Mouse (Mus musculus): ENCODE data around the gene Krt12.

- TF ChIP-seq CTCF (IDR thresholded peaks at IDR 0.05; ENCODE audit: low read depth, low read length) (no peak), POLR2A (IDR thresholded peaks at IDR 0.05; ENCODE audit: insufficient read depth, low read length) (no peak)
Measured at GRCm38 (mm10) chr11:99469228-99469627, 47.2 kb upstream of the Krt12 start.
